Mouse (Mus musculus) C2C12 (cell line): Measurements from ENCODE around the gene Dctn3.

Experiments used
- CEBPB ChIP-seq: IDR thresholded peaks from one replicate; pipeline ENCODE4 v1.6.1; 2011; ENCODE audit warnings: low read depth, mild to moderate bottlenecking, control low read depth, moderate library complexity
- CTCF ChIP-seq: IDR thresholded peaks from one replicate; pipeline ENCODE4 v1.5.1; 2011; ENCODE audit not compliant: control insufficient read depth, insufficient read depth, insufficient read length
- FOSL1 ChIP-seq: IDR thresholded peaks from one replicate; pipeline ENCODE4 v1.8.0; 2011; ENCODE audit warnings: mild to moderate bottlenecking, low read length; ENCODE audit not compliant: poor library complexity, insufficient read depth, severe bottlenecking
- MAX ChIP-seq: IDR thresholded peaks from one replicate; pipeline ENCODE4 v1.6.1; 2011; ENCODE audit warnings: mild to moderate bottlenecking, control low read depth
- USF1 ChIP-seq: IDR thresholded peaks from one replicate; pipeline ENCODE4 v1.6.1; 2011; ENCODE audit warnings: low read depth, mild to moderate bottlenecking, control low read depth, moderate library complexity

GRCm38 (mm10) chr4:41754797-41755337, 31.9 kb upstream of the Dctn3 start, which contains the start of gene Galt:
- TF ChIP-seq CTCF (no peak), FOSL1 (no peak), USF1 (no peak), CEBPB (no peak), MAX (no peak)
